Mouse (Mus musculus): ENCODE measurements around the gene Tekt1. TPM values are rescaled to one million over a fixed set of nuclear protein-coding genes. Genes with fewer than 3 reads are reported as not detected.
A peak's percentile ranks its signal among the peaks of the same experiment; 100 is the strongest.

Gene Tekt1
- 4.0 and 5.7 TPM in 2 replicates for total RNA-seq (2012; rRNA removed)

DNA sequence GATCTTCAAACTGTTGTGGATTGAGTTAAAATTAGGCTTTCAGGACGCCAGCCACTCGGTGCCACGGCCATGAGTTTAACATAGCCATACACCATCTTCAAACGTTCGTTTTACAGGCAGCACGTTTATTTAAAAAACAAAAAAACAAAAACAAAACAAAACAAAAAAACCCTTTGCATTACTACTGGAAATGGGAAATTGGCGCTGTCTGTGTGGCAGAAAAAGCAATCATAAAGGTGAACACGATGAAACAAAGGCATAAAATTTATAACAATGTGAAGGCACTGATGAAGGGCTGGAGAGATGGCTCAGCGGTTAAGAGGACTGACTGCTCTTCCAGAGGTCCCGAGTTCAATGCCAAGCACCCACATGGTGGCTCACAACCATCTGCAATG, at the start of gene Tekt1:
Tekt1 (minus strand) TSS at position 96 of the 395 bp plus-strand sequence.
- Histone ChIP-seq H3K27ac (ENCODE audit: insufficient read depth, low read depth, low read length, poor library complexity, severe bottlenecking) (no peak within 1 kb of the TSS), H3K36me3 (ENCODE audit: control insufficient read depth, insufficient read depth, low read length, poor library complexity, severe bottlenecking) (no peaks in the 10 kb centered on the region), H3K9ac (ENCODE audit: insufficient read depth, low read depth, low read length, poor library complexity, severe bottlenecking) (peak within 1 kb of the TSS; percentile 29; the same call in 1 of the 2 replicates), H3K9me3 (ENCODE audit: control insufficient read depth, insufficient read depth, low read depth, low read length) (no peaks in the 10 kb centered on the region), H3K4me3 (ENCODE audit: insufficient read depth in 1 of 2, low read depth in 1 of 2, low read length in 2 of 2, poor library complexity in 1 of 2, severe bottlenecking in 1 of 2) (peak within 1 kb of the TSS; percentile 39 to 49), H3K4me1 (ENCODE audit: control insufficient read depth in 2 of 2, insufficient read depth in 2 of 2, low read length in 2 of 2, poor library complexity in 1 of 2) (peaks cover 0 to 5% of the 10 kb centered on the region in 2 experiments; a peak in 1 of 4 replicates)
- DNase-seq (ENCODE audit: low read depth, low spot score): no peak
- in situ Hi-C loops (cut with MboI; ENCODE audit: low sequenced_read_pairs in 2 of 2, unreplicated experiment in 2 of 2): no loop called here
- TF ChIP-seq CHD2 (IDR thresholded peaks at IDR 0.05; ENCODE audit: low read depth, low read length): no peak
- TF ChIP-seq ZNF384 (IDR thresholded peaks at IDR 0.05; ENCODE audit: low read depth, low read length): no peak
- no peak for TF ChIP-seq HCFC1 (IDR thresholded peaks at IDR 0.05; ENCODE audit: borderline replicate concordance, insufficient read depth, low read length)
- no peak for TF ChIP-seq ZC3H11A (IDR thresholded peaks at IDR 0.05; ENCODE audit: borderline replicate concordance, low read depth, low read length)
- TF ChIP-seq MAFK (IDR thresholded peaks at IDR 0.05; ENCODE audit: insufficient read depth, low read depth, low read length): no peak

DNA sequence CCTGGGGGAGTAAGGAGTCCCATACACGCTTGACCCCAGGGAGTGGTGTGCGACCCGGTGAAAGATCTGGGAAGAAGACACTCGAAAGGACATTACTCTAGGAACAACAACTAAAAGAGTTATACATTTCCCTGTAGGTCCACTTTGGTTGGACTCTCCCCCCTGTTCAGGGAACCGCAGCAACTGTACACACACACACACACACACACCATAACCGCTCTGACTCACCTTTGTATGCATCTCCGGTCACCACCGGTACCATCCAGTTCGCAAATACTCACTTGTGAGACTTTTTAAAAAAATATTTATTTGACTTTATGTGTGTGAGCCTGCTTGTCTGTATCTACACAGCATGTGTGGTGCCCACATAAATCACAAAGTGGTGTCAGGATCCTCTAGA, 49.7 kb upstream of the Tekt1 start:
- DNase-seq (ENCODE audit: low read depth, low spot score): no peak
- Histone ChIP-seq H3K4me1 (ENCODE audit: control insufficient read depth in 2 of 2, insufficient read depth in 2 of 2, low read length in 2 of 2, poor library complexity in 1 of 2) (peaks cover 7 to 26% of the 10 kb centered on the region in 2 experiments), H3K9ac (ENCODE audit: insufficient read depth, low read depth, low read length, poor library complexity, severe bottlenecking) (no peak overlapping the region), H3K27ac (ENCODE audit: insufficient read depth, low read depth, low read length, poor library complexity, severe bottlenecking) (no peak overlapping the region), H3K36me3 (ENCODE audit: control insufficient read depth, insufficient read depth, low read length, poor library complexity, severe bottlenecking) (no peaks in the 10 kb centered on the region), H3K9me3 (ENCODE audit: control insufficient read depth, insufficient read depth, low read depth, low read length) (no peaks in the 10 kb centered on the region), H3K4me3 (ENCODE audit: insufficient read depth in 1 of 2, low read depth in 1 of 2, low read length in 2 of 2, poor library complexity in 1 of 2, severe bottlenecking in 1 of 2) (peak overlapping the region in 1 of 2 experiments; percentile 29; a peak in 1 of 4 replicates)
- in situ Hi-C loops (cut with MboI; ENCODE audit: low sequenced_read_pairs in 2 of 2, unreplicated experiment in 2 of 2): no loop called here
- TF ChIP-seq ZC3H11A (IDR thresholded peaks at IDR 0.05; ENCODE audit: borderline replicate concordance, low read depth, low read length) (no peak), CHD2 (IDR thresholded peaks at IDR 0.05; ENCODE audit: low read depth, low read length) (no peak), HCFC1 (IDR thresholded peaks at IDR 0.05; ENCODE audit: borderline replicate concordance, insufficient read depth, low read length) (no peak), ZNF384 (IDR thresholded peaks at IDR 0.05; ENCODE audit: low read depth, low read length) (no peak), MAFK (IDR thresholded peaks at IDR 0.05; ENCODE audit: insufficient read depth, low read depth, low read length) (no peak)

DNA sequence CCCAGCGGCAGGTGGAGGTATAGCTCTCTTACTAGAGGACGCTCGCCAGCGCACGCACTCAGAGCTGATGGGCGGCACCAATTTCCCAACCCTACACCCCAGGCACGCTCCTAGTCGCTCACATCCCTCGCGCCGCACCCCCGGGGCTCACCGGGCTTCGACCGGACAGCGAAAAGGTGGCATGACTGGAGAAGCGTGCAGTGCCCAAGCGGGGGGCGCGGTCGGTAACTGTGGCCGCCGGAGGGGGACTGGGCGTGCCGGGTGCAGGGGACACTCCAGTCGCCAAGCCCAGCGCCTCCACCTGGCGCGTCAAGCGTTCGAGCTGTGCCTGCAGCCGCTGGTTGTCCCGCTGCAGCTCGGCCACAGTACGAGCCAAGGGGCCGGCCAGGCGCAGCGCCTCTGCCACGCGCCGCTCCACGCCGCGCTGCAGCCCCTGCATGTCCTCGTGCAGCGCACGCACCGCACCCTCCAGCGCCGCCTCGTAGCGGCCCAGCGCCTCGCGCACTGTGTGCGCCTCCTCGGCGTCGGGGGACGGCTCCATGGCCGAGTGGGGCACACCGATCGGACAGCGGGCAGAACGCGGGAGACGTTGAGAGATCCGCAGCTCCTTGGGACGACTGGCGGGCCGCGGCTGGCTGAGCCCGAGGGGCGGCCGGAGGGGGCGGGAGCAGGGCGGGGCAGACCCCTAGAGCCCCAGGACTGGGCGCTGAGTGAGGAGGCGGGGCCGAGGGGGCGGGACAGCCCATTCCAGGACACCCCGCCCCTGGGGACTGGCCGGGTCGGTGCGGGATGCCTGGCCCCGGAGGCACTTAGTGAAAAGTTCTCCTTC, 49.1 kb upstream of the Tekt1 start, which contains the start of gene Smtnl2:
Smtnl2 (minus strand) TSS at position 621 of the 829 bp plus-strand sequence.
- TF ChIP-seq ZNF384 (IDR thresholded peaks at IDR 0.05; ENCODE audit: low read depth, low read length): no peak
- no peak for TF ChIP-seq ZC3H11A (IDR thresholded peaks at IDR 0.05; ENCODE audit: borderline replicate concordance, low read depth, low read length)
- no peak for TF ChIP-seq HCFC1 (IDR thresholded peaks at IDR 0.05; ENCODE audit: borderline replicate concordance, insufficient read depth, low read length)
- TF ChIP-seq CHD2 (IDR thresholded peaks at IDR 0.05; ENCODE audit: low read depth, low read length): no peak
- no peak for TF ChIP-seq MAFK (IDR thresholded peaks at IDR 0.05; ENCODE audit: insufficient read depth, low read depth, low read length)
- Histone ChIP-seq H3K36me3 (ENCODE audit: control insufficient read depth, insufficient read depth, low read length, poor library complexity, severe bottlenecking) (no peaks in the 10 kb centered on the region), H3K4me3 (ENCODE audit: insufficient read depth in 1 of 2, low read depth in 1 of 2, low read length in 2 of 2, poor library complexity in 1 of 2, severe bottlenecking in 1 of 2) (peak within 1 kb of the TSS; percentile 98), H3K27ac (ENCODE audit: insufficient read depth, low read depth, low read length, poor library complexity, severe bottlenecking) (peak within 1 kb of the TSS; percentile 9; the same call in 1 of the 2 replicates), H3K9ac (ENCODE audit: insufficient read depth, low read depth, low read length, poor library complexity, severe bottlenecking) (peak within 1 kb of the TSS; percentile 85), H3K4me1 (ENCODE audit: control insufficient read depth in 2 of 2, insufficient read depth in 2 of 2, low read length in 2 of 2, poor library complexity in 1 of 2) (peaks cover 8 to 26% of the 10 kb centered on the region in 2 experiments), H3K9me3 (ENCODE audit: control insufficient read depth, insufficient read depth, low read depth, low read length) (no peaks in the 10 kb centered on the region)
- peak; percentile 89 for DNase-seq (ENCODE audit: low read depth, low spot score)
- in situ Hi-C loops (cut with MboI; ENCODE audit: low sequenced_read_pairs in 2 of 2, unreplicated experiment in 2 of 2): no loop called here

DNA sequence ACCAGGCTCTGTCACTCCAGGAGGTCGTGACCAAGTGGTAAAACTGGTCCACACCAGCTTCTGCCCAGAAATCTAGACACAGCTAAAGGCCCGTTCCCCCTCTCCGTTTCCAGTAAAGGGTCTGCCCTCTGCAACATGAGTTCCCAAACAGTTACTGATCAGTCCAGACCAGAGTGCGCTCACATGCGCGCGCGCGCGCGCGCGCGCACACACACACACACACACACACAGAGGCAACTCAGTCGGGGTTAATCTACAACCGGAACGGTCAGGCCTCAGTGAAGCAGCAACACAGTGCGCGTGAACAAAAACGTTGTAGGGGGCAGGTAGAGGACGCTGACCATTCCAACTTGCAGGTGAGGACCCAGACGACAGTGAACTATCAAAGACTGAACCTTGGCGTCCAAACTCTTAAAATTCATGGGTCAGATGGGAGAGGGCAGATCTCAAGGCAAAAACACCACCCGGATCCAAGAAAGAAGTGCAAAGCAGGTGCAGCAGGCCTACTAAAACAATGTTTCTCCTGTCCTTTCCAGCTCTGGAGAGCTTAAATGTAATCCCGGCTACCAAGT, 48.4 kb upstream of the Tekt1 start:
- Histone ChIP-seq H3K9me3 (ENCODE audit: control insufficient read depth, insufficient read depth, low read depth, low read length) (no peaks in the 10 kb centered on the region), H3K9ac (ENCODE audit: insufficient read depth, low read depth, low read length, poor library complexity, severe bottlenecking) (peak overlapping the region; percentile 85), H3K4me3 (ENCODE audit: insufficient read depth in 1 of 2, low read depth in 1 of 2, low read length in 2 of 2, poor library complexity in 1 of 2, severe bottlenecking in 1 of 2) (peak overlapping the region; percentile 98), H3K36me3 (ENCODE audit: control insufficient read depth, insufficient read depth, low read length, poor library complexity, severe bottlenecking) (no peaks in the 10 kb centered on the region), H3K4me1 (ENCODE audit: control insufficient read depth in 2 of 2, insufficient read depth in 2 of 2, low read length in 2 of 2, poor library complexity in 1 of 2) (peaks cover 8 to 32% of the 10 kb centered on the region in 2 experiments), H3K27ac (ENCODE audit: insufficient read depth, low read depth, low read length, poor library complexity, severe bottlenecking) (peak overlapping the region; percentile 9; the same call in 1 of the 2 replicates)
- in situ Hi-C loops (cut with MboI; ENCODE audit: low sequenced_read_pairs in 2 of 2, unreplicated experiment in 2 of 2): no loop called here
- no peak for DNase-seq (ENCODE audit: low read depth, low spot score)
- no peak for TF ChIP-seq ZNF384 (IDR thresholded peaks at IDR 0.05; ENCODE audit: low read depth, low read length)

Measured in ES-E14 (cell line).